Mouse (Mus musculus) heart, adult 10 weeks (tissue): ENCODE results near the gene Sars. TPM values are rescaled to one million over a fixed set of nuclear protein-coding genes. Genes with fewer than 3 reads are reported as not detected.

Experiments used
- polyA plus RNA-seq: library from polyadenylated mRNA; stranded (reverse); fragments of 350-450 nt; fragmentation: Illumina TruSeq; extraction: RNeasy Lipid Tissue Mini Kit (QIAGEN cat#74804); gene quantifications from one replicate; pipeline ENCODE4 v1.2.3, GENCODE M21; 2014; ENCODE audit warnings: low read depth, low replicate concordance

The Sars gene
- 72.2 TPM for polyA plus RNA-seq

GRCm38 (mm10) chr3:108444698-108445365, at the start of gene Sars:
Gene Sars, minus strand, starts transcription at chr3:108445209.

GRCm38 (mm10) chr3:108414857-108415830, 29.9 kb downstream of the Sars start, which contains the start of gene Celsr2:
Gene Celsr2, minus strand, starts transcription at chr3:108415552.

GRCm38 (mm10) chr3:108383485-108384354, 61.3 kb downstream of the Sars start, which contains the start of gene Psrc1:
Gene Psrc1, plus strand, starts transcription at chr3:108383839.

Other genes with a start within 250 kb of the Sars start
- 6.9 TPM for gene Cyb561d1, start 244.0 kb downstream of the Sars start, polyA plus RNA-seq
- gene Atxn7l2, start 234.3 kb downstream of the Sars start, polyA plus RNA-seq = 3.5 TPM
- gene Sypl2, start 218.6 kb downstream of the Sars start, polyA plus RNA-seq = 0.55 TPM
- gene Psma5, start 188.3 kb downstream of the Sars start, polyA plus RNA-seq = 93.6 TPM
- gene Sort1, start 161.1 kb downstream of the Sars start, polyA plus RNA-seq = 34.5 TPM
- gene Mybphl, start 80.3 kb downstream of the Sars start, polyA plus RNA-seq = 129 TPM
- gene Psrc1, start 61.4 kb downstream of the Sars start, polyA plus RNA-seq = 0.50 TPM
- 3.9 TPM for gene Celsr2, start 29.7 kb downstream of the Sars start, polyA plus RNA-seq
- not detected for gene 1700013F07Rik, start 88.9 kb upstream of the Sars start, polyA plus RNA-seq
- gene 5330417C22Rik, start 91.3 kb upstream of the Sars start, polyA plus RNA-seq = not detected
- gene Tmem167b, start 117.3 kb upstream of the Sars start, polyA plus RNA-seq = 31.6 TPM
- gene Taf13, start 126.5 kb upstream of the Sars start, polyA plus RNA-seq = 18.8 TPM
- gene Wdr47, start 146.1 kb upstream of the Sars start, polyA plus RNA-seq = 7.3 TPM
- 76.9 TPM for gene Clcc1, start 208.7 kb upstream of the Sars start, polyA plus RNA-seq